Mouse (Mus musculus) right cerebral cortex, postnatal 10 days (tissue): ENCODE measurements around the gene Plekha6.

Source experiments
- DNase-seq, 2 experiments: peaks; one replicate each; pipeline ENCODE4 v3.0.0; 2021; ENCODE audit warnings: low spot score in 2 of 2

The Plekha6 gene

GRCm38 (mm10) chr1:133182706-133183095 lies 18.7 kb downstream of the Plekha6 start:
- DNase-seq: no peak

- DNase-seq: no peak
These were observed 19.3 kb downstream of the Plekha6 start for GRCm38 (mm10) chr1:133183141-133183925.

- peak; percentile 80 to 84 for DNase-seq
These were observed 24.1 kb downstream of the Plekha6 start for GRCm38 (mm10) chr1:133187948-133188680.

- no peak for DNase-seq
These were observed 24.7 kb downstream of the Plekha6 start for GRCm38 (mm10) chr1:133188719-133189118.

GRCm38 (mm10) chr1:133189471-133189870 lies 25.5 kb downstream of the Plekha6 start:
- no peak for DNase-seq

DNA sequence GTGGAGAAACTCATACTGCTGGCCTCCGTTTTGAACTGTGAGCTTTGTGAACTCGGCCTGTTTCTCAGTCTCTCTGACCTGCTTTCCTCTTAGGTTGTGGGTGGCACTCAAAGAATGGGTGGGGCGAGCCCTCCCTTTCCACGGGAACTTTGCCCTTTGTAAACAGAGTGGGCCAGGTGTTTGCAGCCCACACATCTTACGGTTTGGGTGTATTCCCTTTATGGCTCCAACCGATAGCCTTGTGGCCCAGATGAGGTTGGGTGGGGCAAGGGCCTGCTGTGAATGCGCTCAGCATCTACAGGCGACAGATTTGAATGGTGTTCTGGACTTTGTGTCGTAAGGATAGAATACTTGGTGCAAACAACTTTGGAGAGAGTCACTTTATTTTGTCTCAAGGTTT lies 26.5 kb downstream of the Plekha6 start:
- no peak for DNase-seq

DNA sequence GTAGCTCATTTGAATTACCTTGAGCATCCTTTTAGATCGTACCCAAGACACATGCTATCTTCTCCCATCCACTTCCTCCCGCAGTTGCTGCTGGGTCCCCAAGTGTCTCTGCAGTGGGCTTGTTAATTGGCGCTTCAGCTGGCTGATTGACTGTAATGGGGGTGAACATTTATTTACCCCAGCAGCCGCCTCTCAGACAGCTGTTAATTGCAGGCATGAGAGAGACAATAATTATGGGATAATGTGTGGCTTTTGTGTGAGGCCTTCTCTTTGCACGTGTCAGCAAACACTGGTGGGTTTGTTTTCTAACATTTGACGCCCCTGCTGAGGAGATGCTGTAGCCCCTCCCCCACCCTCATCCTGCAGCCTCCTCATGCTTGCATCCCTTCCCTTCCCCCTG lies 32.2 kb downstream of the Plekha6 start:
- DNase-seq: no peak

GRCm38 (mm10) chr1:133197266-133197665 lies 33.3 kb downstream of the Plekha6 start:
- DNase-seq: no peak

DNA sequence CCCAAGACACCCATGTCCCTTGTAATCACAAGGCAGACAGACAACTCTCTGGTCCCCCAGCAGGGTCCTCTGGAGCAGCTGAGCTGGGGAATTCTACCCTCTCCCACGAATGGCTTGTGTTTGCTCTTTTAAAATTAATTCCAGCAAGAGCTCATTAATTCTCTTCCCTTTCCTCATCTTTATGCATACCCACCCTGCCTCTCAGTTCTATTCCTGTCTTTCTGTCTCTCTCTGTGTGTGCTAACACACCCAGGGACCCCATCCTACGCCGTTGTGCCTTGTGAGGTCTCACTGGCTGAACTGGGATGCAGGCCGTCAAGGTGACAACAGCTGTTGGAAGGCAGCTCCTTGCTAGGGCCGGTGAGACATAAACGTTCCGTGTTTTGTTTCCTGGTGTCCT lies 35.7 kb downstream of the Plekha6 start:
- DNase-seq: no peak

GRCm38 (mm10) chr1:133201499-133201898 lies 37.5 kb downstream of the Plekha6 start:
- no peak for DNase-seq

DNA sequence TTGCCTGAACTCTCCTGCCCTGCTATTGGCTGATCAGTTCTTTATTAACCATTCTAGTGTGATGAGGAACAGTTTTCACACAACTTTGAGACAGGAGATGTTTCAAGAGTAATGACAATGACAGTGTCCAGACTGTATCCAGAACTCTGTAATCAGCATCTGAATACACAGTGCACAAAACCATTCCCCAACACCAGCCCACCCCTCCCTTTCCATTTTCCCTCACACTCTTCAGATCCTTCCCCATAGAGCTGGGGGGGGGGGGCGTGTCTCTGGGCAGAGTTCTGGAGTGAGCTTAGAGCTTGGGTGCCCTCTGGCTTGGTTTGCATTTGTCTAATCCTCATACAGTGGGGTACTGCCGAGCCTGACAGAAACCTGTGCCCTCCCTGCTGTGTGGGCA lies 39.7 kb downstream of the Plekha6 start:
- no peak for DNase-seq

GRCm38 (mm10) chr1:133204341-133204849 lies 40.4 kb downstream of the Plekha6 start:
- DNase-seq: no peak

DNA sequence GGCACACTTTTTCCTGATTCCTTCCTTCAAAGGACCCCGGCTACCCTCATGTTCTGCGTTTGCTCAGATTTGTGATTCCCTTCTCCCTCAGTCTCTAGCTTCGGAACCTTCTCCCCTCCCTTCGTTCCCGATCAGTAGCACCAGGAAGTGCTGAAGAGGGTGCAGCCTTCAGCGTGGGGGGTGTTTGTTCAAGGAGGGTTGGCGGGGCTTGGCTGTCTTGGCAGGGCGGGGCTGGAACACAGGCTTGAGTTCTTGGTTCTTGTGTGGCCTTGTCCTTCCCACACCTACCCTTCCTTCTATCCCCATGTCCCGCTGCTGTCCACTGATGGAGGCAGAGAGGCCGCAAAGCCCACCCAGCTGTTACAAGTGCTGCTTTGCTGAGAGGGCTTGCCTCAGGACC lies 41.0 kb downstream of the Plekha6 start:
- DNase-seq: no peak

- no peak for DNase-seq
These were observed 44.2 kb downstream of the Plekha6 start for GRCm38 (mm10) chr1:133208086-133208815.

- DNase-seq: no peak
These were observed 45.0 kb downstream of the Plekha6 start for GRCm38 (mm10) chr1:133209036-133209435.

DNA sequence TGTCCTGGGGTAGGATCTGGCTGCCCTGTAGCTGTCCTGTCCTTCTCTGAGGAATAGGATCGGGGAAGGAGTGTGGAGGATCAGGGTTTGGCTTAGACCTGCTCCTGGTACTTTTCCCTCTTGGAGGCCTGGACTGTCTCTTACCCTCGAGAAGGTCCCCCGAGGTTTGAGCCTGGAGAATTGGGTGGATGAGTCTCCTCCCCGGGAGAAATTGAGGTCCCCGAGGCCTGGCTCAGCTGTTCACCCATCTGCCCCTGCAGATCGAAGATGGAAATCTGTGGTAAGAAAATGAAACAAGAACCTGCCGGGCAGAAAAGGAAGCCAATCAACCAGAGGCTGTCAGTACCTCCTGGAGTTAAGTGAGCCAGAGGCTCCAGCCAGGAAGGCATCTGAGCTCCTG lies 45.5 kb downstream of the Plekha6 start:
- DNase-seq: no peak

DNA sequence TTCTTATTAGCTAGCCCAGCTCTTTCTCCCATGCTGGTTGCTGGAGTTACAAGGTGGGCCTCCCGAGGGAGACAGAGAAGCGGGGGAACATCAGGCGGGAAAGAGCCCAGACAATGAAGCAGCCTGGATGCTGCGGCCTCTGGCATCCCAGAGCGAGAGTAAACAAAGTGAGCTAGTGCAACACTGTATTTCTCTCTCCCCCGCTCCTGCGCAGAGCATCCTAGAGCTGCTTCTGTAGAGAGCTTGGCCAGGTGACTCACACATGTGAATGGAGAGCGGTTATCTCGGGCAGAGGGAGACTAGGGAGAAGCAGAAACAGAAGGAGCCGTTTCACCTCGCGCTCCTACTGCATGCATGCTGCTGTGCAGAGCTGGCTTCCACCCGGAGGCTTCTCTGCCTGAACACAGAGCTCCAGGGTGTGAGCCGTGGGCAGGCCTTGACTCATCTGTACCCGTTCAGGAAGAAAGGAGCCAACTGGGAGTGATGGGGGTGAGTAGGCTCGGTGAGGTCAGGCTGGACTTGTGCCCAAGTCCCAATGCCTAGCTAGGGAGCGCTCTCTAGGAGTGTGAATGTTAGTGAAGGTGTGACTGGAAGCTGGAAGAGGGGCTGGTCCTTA lies 46.0 kb downstream of the Plekha6 start:
- DNase-seq: no peak

GRCm38 (mm10) chr1:133210766-133211165 lies 46.8 kb downstream of the Plekha6 start:
- no peak for DNase-seq

- no peak for DNase-seq
These were observed 48.3 kb downstream of the Plekha6 start for GRCm38 (mm10) chr1:133212273-133212672.

DNA sequence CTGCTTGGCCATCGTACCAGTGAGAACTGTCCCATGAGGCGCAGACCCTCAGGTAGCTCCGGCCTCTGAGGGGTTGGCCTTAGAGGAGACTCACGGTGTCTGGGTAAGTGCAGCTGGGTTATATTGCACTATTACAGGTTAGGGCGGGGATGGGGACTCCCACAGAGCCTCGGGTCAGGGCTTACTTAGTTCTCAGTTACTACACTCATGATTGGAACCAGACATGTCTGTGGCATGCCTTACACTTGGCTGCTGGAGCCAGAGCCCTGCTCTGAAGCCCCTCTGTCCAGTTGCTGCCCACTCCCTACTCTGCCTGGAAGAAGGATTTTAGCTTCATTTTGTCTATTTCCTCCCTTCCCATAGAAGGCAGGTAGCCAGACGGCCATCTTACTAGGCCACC lies 49.1 kb downstream of the Plekha6 start:
- no peak for DNase-seq

- no peak for DNase-seq
These were observed 49.9 kb downstream of the Plekha6 start for GRCm38 (mm10) chr1:133213901-133214300.
